Mouse (Mus musculus) kidney, adult 9 months (tissue): ENCODE measurements around the gene Ikzf5.
"Not testable (repeated sequence)": the region's sequence is repeated elsewhere in the genome, so short reads cannot be mapped to it uniquely, and the experiment has no call there.

ENCODE experiments used
- DNase-seq: peaks from one replicate; pipeline ENCODE4 v3.0.0; 2022

The Ikzf5 gene

DNA sequence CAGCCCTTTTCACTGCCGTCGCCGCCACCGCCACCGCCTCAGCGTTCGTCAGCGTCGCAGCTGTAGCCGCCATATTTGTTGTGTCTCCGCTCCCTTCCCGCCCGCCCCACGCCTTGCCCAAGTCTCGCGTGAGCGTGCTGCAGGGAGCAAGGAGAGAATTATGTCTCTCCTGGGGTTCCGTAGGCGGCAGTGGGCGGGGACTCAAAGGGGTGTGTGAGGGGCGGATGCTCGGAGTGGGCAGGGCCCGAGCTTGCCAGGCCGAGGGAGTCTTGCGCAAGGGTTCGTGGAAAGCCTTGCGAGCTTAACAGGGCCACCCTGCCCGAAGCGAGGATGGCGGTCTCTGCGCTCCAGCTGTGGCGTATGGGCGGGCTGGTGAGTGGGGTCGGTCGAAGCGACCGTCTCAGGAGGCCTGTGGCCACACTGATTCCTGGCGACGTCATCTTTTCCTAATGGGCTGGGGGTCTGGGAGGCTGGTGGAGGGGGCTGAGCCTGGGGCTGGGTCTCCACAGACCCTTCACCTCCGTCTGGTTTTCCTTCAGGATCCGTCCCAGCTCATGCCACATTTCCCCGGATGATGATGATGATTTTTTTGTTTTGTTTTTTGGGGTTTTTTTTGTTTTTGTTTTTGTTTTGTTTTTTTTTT lies at the start of gene Ikzf5, which contains the start of gene Acadsb:
TSS of gene Ikzf5 (minus strand) at position 106 of the 643 bp plus-strand sequence.
TSS of gene Acadsb (plus strand) at position 186 of the 643 bp plus-strand sequence.
- peak; percentile 100 for DNase-seq

DNA sequence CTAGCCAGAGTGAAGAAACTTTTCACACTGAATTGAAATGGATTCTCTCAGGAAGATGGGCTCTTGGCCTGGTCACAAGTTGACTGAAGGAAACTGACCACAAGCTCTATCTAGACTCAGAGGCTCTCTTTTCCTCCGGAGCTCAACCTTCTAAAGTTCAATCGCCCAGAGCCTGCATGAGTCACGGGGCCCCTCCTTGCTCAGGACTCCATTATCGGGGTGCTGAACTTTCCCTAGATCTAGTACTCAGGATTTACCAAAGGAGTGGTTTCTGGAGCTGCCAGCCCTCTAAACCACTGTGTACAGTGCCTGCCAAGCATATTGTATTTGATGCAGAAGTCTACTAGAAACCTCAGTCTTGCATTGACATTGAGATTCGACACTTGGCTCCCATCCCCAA lies 46.4 kb upstream of the Ikzf5 start:
- DNase-seq, result no peak

DNA sequence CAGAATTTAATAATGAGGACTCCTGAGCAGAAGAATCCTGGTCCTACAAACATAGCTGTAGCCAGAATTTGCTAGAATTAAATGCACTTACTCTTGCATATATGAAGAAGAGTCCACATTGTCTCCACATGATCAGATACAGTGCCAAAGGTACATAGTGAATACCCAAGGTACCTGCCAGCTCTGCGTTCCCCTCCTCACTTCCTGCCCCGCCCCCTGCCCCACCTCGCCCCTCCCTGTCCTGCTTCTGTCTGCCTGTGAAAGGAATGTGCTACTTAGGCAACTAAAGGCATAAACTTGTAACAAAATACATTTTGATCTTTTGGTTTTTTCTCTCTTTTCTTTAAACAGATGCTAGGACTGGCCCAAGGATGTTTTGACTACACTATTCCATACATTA lies 26.7 kb upstream of the Ikzf5 start:
- no peak for DNase-seq

DNA sequence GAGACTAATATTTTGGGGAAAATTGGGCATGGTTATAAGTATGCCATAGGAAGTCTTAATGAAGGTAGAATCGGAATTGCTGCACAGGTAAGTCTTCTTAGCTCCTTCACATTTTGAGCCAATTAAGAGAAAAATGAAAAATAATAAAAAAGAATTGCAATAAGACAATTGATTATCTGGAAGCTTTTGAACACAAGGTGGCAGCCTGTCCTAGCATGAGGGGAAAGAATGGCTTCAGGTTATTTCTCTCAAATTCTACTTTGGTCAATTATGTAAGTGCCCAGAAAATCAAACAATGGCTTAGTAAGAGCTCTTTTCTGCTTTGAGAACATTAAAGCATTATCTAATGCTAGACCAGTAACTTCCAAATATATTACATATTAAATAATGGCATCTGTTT lies 24.0 kb upstream of the Ikzf5 start:
- no peak for DNase-seq

DNA sequence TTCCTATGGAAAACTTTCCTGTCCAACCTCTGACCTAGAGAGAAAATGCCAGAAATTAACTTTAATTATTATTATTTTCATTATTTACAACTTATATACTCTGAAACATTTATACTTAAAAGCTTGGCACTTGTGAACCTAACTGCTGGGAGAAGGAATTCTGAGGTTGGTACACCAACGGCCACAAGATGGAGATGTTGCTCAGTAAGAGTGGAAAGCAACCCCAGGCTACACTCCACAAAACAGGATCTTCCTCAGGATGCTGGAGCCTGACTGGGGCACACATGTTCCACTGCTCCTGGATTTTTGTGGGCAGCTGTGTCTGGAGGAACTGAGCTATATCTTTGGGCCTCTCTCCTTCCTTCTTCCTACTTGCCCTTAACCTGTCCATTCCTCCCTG lies 21.9 kb upstream of the Ikzf5 start:
- DNase-seq, result peak; percentile 32

DNA sequence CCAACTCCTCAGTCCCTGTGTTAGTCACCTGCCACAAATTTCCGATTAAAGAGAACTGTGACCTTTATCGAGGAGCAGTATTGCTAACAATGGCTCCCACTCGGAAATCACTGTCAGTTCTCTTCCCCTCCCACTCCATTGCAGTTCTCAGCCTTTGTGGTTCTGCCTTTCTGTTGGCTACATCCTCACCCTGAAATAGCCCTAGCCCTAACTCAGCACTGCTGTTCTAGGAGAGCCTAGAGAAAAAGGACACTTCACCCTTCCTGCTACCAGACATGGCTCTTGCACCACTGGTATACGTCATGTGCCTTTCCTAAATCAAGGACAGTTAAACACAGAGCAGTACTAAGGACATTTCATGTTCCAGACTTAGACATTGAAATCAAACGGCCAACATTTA lies 17.0 kb upstream of the Ikzf5 start:
- DNase-seq, result no peak

DNA sequence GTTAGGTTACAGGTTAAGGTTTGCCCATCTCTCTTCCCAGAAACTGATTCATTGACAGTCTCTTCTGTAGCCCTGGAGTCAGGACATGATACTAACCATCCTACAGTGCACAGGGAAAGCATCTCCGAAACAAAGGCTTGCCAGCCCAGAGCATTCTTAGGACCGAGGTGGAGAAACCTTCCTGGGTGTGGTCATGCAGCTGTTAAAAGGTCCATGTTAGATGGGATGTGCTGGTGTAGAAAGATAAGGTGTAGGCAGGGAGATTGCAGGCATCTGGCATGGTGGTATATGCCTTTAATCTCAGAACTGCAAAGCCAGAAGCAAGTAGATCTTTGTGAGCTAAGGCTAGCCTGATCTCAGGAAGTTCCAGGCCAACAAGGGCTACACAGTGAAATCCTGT lies 14.6 kb upstream of the Ikzf5 start:
- no peak for DNase-seq

DNA sequence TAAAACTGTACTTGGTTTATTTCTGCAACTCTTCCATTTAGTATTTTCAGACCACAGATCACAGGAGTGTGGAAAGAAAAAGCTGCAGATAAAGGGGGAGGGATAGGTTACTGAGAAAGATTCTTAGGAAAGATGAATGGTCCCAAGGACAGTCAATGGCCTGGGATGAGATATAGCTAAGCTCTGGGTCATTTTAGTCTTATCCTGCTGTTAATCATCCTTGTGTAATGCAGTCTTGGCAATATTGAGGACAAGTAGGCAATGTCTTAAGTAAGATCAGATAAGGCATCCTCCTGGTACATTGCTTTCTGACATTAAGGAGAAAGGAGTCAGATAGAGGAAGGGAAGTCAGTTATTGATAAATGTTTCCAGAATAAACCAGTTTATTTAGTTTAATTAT lies 7.3 kb upstream of the Ikzf5 start:
- DNase-seq, result no peak

DNA sequence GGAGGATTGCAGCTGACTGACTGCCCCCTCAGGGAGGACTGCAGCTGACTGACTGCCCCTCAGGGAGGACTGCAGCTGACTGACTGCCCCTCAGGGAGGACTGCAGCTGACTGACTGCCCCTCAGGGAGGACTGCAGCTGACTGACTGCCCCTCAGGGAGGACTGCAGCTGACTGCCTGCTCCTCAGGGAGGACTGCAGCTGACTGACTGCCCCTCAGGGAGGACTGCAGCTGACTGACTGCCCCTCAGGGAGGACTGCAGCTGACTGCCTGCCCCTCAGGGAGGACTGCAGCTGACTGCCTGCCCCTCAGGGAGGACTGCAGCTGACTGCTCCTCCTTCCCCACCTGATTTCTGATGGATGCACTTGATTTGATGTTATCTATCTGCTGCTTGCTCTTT lies 6.4 kb upstream of the Ikzf5 start:
- DNase-seq, result not testable (repeated sequence)

DNA sequence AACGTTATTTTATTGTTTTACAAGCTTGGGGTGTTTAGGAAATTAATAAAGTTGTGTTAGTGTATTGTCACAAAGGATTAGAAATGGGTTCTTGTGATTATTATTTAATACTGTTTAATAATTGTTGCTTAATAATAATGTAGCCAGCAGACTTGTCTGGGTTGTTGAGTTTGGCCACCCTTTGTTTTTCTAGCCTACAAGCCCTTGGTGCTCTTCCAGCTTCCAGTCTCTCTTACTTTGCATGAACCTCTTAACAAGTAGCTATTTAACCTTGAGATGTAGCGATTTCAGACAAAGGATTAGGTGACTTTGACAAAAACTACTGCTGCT lies 1.6 kb upstream of the Ikzf5 start:
- DNase-seq, result no peak

DNA sequence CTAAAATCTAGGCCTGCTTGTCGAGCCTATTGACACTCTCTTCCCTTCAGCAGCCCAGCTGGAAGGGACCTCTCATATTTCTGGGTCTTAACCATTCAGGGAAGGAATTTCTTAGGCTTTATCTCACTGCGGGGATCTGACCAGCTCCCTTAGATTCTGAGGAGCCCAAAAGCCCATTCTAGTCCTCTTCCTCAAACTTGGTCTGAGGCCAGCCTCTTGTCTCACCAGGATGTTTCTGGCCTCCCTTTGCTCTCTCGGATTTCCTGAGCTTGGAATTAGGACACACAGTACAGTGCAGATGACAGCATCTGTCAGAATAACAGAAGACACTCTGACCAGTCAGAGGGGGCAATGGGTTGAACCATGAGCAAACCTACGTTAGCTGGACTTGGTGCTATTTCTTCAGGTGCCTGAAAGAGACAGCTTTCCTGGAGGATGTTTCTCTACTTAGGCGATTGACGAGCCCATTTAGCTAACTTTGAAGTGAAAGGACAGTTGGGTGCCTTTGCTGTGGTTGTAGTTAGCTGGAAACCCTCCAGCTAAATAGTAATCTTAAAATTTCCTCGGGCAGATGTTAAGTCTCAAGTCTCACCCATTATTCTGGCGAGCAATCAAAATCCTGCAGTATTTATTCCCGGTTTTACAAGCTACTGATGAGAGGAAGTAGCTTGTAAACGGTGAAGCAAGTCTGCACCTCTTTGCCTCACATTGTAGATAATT lies 1.1 kb upstream of the Ikzf5 start:
- DNase-seq, result peak; percentile 41

DNA sequence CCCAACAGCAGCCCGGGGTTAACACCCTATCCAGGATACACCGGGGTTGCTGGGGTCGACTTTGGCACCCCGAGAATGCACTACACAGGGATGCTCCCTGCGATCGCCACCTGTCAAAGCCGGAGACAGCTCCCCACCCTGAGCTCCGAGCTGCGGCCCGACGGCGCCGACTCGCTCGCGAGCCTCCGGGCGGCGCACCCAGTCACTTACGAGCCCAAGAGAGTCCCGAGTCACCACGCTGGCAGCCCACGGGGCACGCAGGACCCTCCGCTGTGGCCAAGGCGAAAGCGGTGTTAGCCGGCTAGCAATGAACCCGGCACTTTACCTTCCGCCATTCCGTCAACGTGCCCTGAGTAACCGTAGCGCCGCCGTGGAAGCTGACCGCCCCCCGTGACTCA lies 334 bp downstream of the Ikzf5 start:
- no peak for DNase-seq

DNA sequence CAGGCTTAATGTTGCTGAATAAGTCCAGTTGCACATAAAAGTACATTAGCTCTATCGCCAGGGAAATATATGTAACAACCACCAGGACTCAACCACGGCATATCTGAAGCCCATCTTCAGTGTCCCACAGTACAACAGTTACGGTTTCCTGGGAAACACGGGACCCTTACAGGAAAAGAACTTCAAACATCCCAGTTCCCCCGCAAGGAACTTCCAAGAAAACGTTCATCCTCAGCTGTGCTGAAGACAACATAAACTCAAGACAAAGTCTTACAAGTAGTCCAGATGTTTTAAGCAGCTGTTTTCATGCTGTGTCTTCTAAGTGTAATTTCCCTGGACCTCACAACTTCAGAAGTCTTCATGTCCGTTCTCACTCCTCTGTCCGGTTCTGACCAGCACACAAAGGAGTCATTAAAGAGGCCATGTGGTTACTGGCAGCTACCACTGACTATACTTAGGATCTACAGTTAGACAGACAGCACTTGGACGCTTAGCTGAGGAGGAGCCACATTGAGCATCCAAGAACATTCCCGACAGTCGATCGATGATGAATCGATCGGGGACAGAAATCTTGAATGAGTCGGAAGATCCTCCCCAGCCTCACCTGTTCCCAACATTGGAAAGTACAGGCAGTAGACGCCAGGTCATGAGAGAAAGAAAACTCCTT lies 867 bp downstream of the Ikzf5 start:
- peak; percentile 27 for DNase-seq

DNA sequence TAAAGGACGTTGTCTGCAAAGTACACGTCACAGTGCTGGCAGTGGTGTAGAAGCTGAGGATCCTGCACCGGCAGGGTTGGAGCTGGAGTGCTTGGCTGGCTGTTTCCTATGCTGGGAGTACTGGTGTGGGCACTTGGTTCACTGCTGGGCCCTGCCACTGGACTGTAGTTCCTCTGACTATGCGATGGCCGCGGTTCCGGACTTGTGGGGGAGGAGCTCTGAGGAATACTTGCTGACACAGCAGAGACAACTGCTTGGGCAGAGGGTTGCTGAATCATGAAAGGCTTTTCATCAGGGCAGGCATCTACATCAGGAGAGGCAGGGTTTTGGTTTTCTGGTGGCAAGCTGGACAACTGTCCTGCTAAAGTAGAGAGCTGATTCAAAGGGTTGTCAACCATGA lies 18.6 kb downstream of the Ikzf5 start:
- not testable (repeated sequence) for DNase-seq

DNA sequence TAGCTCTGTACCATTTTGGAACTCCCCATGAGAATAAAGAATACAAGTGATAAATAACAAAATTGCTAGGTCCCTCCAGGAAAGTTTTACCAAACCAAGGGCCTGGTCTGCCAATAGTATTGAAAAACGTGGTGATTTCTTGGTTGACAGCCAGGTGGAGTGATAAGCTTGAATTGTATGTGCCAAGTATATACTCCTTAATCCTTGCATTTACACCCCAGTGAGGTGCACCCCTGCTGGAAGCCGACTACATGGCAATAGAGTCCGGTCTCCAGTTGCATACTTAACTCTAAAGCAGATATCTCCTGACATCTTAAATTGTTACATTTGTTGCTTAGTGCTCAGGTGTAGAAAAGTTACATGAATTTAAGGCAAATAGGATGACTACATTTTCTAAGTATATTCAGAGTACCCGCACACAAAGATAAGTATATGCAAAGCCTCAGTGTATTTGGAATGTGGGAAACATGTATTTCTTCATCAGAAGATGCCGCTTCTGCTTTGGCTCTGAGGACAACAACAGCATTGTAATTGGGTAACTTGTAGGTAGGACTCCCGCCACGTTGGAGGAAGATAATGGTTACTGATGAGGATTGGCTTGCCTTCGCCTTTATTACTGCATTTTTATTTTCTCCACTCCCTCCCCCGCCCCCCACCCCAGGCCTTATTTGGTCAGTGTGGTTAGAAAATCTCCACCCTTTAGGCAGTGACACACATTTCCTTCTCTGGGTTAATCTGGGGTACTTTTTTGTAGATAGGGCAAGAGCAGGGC lies 38.3 kb downstream of the Ikzf5 start:
- DNase-seq, result no peak

DNA sequence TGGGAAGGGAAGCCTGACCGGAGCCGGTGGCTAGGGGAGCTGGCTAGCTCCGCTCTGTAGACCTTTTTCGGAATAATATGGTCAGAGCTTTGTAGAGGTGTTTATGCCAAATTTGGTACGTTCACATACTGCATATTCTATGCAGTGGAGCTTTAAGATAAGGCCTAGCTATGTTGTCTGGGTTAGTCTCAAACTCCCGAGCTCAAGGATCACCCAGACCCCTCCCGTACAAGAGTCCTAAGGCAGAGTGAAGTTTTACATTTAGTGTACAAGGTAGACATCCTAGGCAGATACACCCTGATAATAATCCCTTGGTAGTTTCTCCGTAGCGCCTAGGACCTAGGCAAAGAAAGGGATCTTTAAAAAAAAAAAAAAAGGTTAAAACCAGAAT lies 38.9 kb downstream of the Ikzf5 start:
- DNase-seq, result no peak

DNA sequence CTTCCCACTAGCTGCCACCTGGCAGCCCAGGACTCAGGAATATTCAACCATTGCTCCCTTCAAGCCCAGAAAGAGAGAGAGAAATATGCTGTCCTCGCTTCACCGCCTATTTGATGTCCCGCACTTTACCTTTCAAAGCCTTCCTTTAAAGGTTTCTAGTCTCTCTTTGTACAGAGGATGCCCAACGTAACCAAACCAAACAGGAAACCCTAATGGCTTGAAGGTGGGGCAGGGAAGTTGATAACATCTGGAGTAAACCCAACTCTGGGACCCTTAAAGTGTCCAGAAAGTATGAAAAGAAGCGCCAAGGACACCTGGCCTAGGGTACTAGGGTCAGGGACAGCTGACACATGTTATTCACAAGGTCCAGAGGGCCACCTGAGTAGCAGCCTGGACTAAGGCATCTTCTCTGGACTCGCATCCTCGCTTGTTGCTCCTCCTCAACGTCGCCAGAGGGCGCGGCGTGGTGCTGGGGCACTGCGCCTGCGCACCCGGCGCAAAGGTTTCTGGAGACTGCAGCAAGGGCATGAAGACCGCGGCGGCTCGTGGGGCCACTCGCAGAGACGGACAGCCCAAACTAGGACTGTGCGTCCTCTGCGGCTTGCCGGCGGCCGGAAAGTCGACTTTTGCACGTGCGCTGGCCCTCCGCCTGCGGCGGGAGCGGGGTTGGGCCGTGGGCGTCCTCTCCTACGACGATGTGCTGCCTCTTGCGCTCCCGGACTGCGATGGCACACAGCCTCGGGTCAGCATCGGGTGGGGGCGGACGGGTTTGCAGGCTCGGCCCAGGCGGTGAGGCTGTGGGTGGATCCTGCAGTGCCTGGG lies 39.5 kb downstream of the Ikzf5 start, which contains the start of gene Pstk:
TSS of gene Pstk (plus strand) at position 494 of the 822 bp plus-strand sequence.
- peak; percentile 93 for DNase-seq

DNA sequence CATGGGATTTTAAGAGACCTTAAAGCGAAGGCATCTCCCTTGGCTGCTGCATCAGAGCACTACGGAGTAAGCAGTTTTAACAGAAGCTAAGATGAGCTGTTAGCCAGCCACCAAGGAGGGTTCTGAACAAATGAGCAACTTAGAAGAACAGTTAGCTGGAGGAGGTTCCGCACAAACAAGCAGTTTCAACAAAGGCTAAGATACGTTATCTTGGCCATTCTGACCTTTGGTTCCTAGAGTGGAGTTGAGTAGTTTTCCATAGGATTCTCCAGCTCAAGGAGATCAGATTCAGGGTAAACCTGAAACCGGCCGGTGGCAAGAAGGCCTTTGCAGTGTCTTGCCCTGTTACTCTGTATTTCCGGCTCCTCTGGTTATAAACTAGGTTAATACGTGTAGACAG lies 46.2 kb downstream of the Ikzf5 start:
- DNase-seq, result no peak

DNA sequence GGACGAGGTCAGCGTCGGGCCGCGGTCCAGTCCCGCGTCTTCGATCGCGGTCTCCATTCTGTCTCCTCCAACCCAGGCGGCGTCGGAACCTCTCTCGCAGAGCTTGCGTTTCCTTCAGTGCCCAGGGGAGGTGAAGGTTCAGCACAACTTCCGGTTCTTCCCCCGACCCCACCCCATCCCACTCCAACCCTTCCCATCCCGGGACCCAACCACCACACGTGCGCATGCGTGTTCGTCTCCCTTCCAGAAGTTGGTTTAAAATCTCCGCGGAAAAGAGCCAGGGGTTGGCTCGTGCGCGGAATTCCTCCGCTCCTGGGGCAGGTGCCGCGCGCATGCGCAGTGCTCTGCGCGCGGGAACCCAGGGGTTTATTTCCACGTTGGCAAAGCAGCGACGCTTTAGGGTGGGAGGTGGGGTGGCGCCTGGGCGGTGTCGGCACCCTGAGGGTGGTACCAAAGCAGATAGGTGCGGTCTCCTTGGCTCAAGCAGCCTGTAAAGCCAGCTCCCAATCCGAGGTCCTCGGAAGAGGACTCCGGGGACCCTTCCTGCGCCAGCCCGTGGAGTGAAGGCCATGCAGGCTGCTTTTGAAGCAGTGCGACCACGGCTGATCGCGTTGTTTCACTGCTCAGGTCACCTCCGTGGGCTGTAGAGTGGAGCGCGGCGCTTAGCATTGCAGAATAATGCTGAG lies 47.6 kb downstream of the Ikzf5 start, which contains the start of gene 2310057M21Rik:
TSS of gene 2310057M21Rik (minus strand) at position 145 of the 686 bp plus-strand sequence.
- DNase-seq, result peak; percentile 98

DNA sequence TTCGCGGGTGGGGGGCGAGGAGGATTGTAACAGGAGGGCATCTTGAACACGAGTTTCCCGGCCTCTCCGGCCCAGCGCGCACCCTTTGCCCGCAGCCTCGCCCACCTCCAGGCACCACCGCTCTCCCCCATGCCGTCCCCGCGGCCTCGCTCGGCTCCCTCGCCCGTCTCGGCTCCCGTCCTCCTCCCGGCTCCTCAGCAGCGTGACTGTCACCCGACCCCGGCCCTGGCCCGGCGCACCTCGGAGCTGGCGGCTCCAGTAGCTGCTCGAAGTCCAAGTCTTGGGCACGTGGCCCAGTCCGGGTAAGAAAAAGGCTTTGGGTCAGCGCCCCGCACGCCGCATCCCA lies 48.1 kb downstream of the Ikzf5 start:
- no peak for DNase-seq

DNA sequence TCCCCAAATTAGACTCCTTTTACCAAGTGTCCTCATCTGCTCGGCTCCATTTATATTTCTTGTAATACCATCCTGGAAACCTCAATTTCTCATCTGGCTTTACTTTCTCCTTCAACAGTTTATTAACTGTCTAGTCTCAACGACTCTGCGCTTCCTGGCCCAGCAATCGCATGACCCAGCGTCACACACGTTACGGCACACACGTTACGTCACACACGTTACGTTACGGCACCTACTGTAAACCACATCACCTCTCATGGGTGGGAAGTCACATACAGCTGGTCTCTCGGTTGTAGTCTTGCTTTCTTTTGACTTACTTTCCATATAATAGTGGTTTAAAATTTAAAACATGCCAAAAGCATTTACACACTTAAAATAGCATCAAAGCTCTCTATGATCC lies 54.2 kb downstream of the Ikzf5 start:
- DNase-seq, result no peak
